Comparison of ENCODE assay signal across 16 mouse cellular contexts in genomic region chr4:59223055-59223615, GRCm38 (mm10). TPM values are rescaled to one million over a fixed set of nuclear protein-coding genes. Genes with fewer than 3 reads are reported as not detected.
DNase-seq lines count a peak whose midpoint lies in the region; ATAC-seq lines count a peak whose summit lies in the region.
"Had no signal": no experiment of that assay in that cellular context is flagged by ENCODE, and none has a peak within 500 bp of the region (broad histone marks: within the 10 kb centered on the region; RNA-seq: fewer than 3 reads in every experiment).

No protein-coding gene starts in this region.

- no peak overlapping the region for H3K4me2 ChIP-seq in forebrain, embryonic 12.5 days
- H3K4me2 ChIP-seq: forebrain, embryonic 13.5 days; heart, embryonic 13.5 days; limb, embryonic 12.5 days; midbrain, embryonic 15.5 days; stomach, embryonic 15.5 days had no signal

- no peak overlapping the region for H3K4me3 ChIP-seq in forebrain, embryonic 12.5 days (replicated peaks)
- H3K4me3 ChIP-seq: forebrain, embryonic 13.5 days; heart, embryonic 13.5 days; limb, embryonic 12.5 days; midbrain, embryonic 15.5 days; stomach, embryonic 15.5 days had no signal

- 0 out of 2 replicates have a peak, but pooled peaks have one; percentile 13 for ATAC-seq in monocyte, adult 5-6 weeks (replicated peaks; ENCODE audit: insufficient number of reproducible peaks, low FRiP score, low TSS enrichment, poor library complexity, severe bottlenecking)
- no peak for ATAC-seq in forebrain, embryonic 12.5 days (ENCODE audit: low FRiP score)
- ATAC-seq: CD4-positive, CD25-positive, alpha-beta regulatory T cell, adult 4 months; forebrain, embryonic 13.5 days; midbrain, embryonic 15.5 days had no signal

- H3K27ac ChIP-seq in forebrain, embryonic 12.5 days, result no peak overlapping the region
- H3K27ac ChIP-seq: forebrain, embryonic 13.5 days; heart, embryonic 13.5 days; limb, embryonic 12.5 days; midbrain, embryonic 15.5 days; stomach, embryonic 15.5 days had no signal

- intact Hi-C loops in heart, postnatal 10 days (cut with DNase I), result no loop called here
- intact Hi-C loops in heart, postnatal 36 days (cut with DNase I), result no loop called here

- H3K36me3 ChIP-seq in forebrain, embryonic 12.5 days (replicated peaks), result peaks cover 23% of the 10 kb centered on the region

- H3K27me3 ChIP-seq in forebrain, embryonic 12.5 days, result no peaks in the 10 kb centered on the region
- H3K27me3 ChIP-seq: forebrain, embryonic 13.5 days; heart, embryonic 13.5 days; limb, embryonic 12.5 days; midbrain, embryonic 15.5 days; stomach, embryonic 15.5 days had no signal

- DNase-seq in heart, adult 8-10 months (ENCODE audit: low spot score), result peak; percentile 58
- DNase-seq in heart, postnatal 10 days, result no peak
- DNase-seq in MN1 (ENCODE audit: low spot score), result peak; percentile 8
- peak; percentile 35 to 42 for DNase-seq in heart, postnatal 36 days
- DNase-seq in layer of hippocampus, adult 18-20 months (ENCODE audit: low spot score in 2 of 2), result no peak
- DNase-seq: cerebellum, postnatal 25 days; right cerebral cortex, adult 18-20 months had no signal

- WGBS in forebrain, embryonic 12.5 days, result 86% methylated on average over 5 of the region's 5 CpGs

- H3K9me3 ChIP-seq in forebrain, embryonic 12.5 days, result no peaks in the 10 kb centered on the region
- H3K9me3 ChIP-seq: forebrain, embryonic 13.5 days; G1E; heart, embryonic 13.5 days; midbrain, embryonic 15.5 days; stomach, embryonic 15.5 days had no signal

- no peaks in the 10 kb centered on the region for H3K4me1 ChIP-seq in forebrain, embryonic 12.5 days
- H3K4me1 ChIP-seq: forebrain, embryonic 13.5 days; heart, embryonic 13.5 days; limb, embryonic 12.5 days; midbrain, embryonic 15.5 days; stomach, embryonic 15.5 days had no signal

- no peak overlapping the region for H3K9ac ChIP-seq in forebrain, embryonic 12.5 days
- H3K9ac ChIP-seq: forebrain, embryonic 13.5 days; heart, embryonic 13.5 days; limb, embryonic 12.5 days; midbrain, embryonic 15.5 days; stomach, embryonic 15.5 days had no signal

RNA-seq across cellular contexts. Expression of gene Ugcg, which starts 34.1 kb away (rescaled TPM):
- 10 to 100 TPM; 11.7 to 14.2 (median 13.5) TPM for total RNA-seq in heart, adult 8-10 months (2022)
- total RNA-seq in heart, postnatal 10 days (2021), result 10 to 100 TPM; 22.1 to 23.3 TPM
- 10 to 100 TPM; 15.4 to 16.2 TPM for total RNA-seq in heart, postnatal 36 days (2021)
- 254 to 534 TPM (median 259 TPM) in 3 replicates for total RNA-seq in monocyte, adult 5-6 weeks (2017)
- 10 to 100 TPM; 64.4 to 68.6 TPM for total RNA-seq in layer of hippocampus, adult 18-20 months (2021)
- polyA plus RNA-seq in forebrain, embryonic 12.5 days (2016; fragmentation: Nextera tagmentation; extraction: Ambion mirVana), result 18.7 and 19.9 TPM in 2 replicates

Comparison
In these comparisons a context has a peak if more than half of its experiments do, and no peak if none do; other contexts are left out.
1. DNase-seq: peak in heart, adult 8-10 months (single experiment), MN1 (single experiment) and heart, postnatal 36 days (2 of 2); none in heart, postnatal 10 days (0 of 2) and layer of hippocampus, adult 18-20 months (0 of 2).